Mouse (Mus musculus): ENCODE measurements around the gene Ms4a4b.
"Not testable (repeated sequence)": the region's sequence is repeated elsewhere in the genome, so short reads cannot be mapped to it uniquely, and the experiment has no call there.

Gene Ms4a4b

DNA sequence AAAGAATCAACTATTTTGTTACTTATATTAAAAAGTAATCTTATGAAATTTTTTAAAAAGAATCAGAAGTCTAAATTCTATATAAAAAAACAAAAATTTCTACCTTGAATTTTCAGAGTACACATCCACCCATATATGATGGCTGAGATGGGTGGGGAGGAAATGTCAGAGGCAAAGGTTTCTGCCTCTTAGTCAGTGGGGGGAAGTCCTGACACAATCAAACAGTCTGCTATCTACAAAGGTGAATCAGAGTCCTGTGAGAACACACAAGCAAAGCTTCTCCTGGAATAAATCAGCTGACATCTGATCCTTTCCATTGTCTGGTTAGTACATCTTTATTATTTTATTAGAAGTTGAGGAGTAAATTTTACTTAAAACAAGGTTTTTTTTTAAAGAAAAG, at the start of gene Ms4a4b:
TSS of gene Ms4a4b (plus strand) at position 216 of the 400 bp plus-strand sequence.
- no peak within 1 kb of the TSS for H3K4me3 ChIP-seq (replicated peaks; ENCODE audit: low read length)
- TF ChIP-seq POU5F1 (IDR thresholded peaks at IDR 0.05; ENCODE audit: borderline replicate concordance, low read length) (no peak), CTCF (conservative IDR thresholded peaks at IDR 0.05; ENCODE audit: low read length) (no peak), NANOG (IDR thresholded peaks at IDR 0.05; ENCODE audit: borderline replicate concordance, low read length) (no peak)
- H3K36me3 ChIP-seq (ENCODE audit: insufficient read depth, low read length), result no peaks in the 10 kb centered on the region
- no peaks in the 10 kb centered on the region for H3K4me1 ChIP-seq (replicated peaks; ENCODE audit: low read depth, low read length)
- H3K27me3 ChIP-seq (ENCODE audit: insufficient read depth, low read length), result no peaks in the 10 kb centered on the region
- no peaks in the 10 kb centered on the region for H3K9me3 ChIP-seq (ENCODE audit: low read length)

DNA sequence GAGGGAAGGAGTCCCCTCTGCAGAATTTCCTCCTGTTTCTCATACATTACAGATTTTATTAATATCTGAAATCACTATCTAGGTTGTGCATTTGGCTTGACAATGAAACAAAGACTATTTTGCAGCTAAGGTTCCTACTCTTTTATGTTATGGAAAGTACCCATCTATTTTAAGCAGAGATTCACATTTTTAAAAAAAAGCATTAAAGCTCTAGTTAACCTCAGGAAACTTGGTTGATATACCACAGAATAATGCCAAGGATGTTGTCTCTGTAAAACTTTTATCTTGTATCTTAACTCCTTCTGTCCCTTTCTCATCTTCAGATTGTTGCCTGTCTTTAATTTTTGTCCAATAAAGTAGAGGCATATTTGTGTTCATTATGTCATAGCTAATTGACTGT, 47.6 kb upstream of the Ms4a4b start:
- no peaks in the 10 kb centered on the region for H3K9me3 ChIP-seq (ENCODE audit: low read length)
- TF ChIP-seq NANOG (IDR thresholded peaks at IDR 0.05; ENCODE audit: borderline replicate concordance, low read length) (no peak), POU5F1 (IDR thresholded peaks at IDR 0.05; ENCODE audit: borderline replicate concordance, low read length) (no peak), CTCF (conservative IDR thresholded peaks at IDR 0.05; ENCODE audit: low read length) (no peak)
- H3K4me3 ChIP-seq (replicated peaks; ENCODE audit: low read length), result no peak overlapping the region
- no peaks in the 10 kb centered on the region for H3K27me3 ChIP-seq (ENCODE audit: insufficient read depth, low read length)
- H3K4me1 ChIP-seq (replicated peaks; ENCODE audit: low read depth, low read length), result no peaks in the 10 kb centered on the region
- H3K36me3 ChIP-seq (ENCODE audit: insufficient read depth, low read length), result no peaks in the 10 kb centered on the region

DNA sequence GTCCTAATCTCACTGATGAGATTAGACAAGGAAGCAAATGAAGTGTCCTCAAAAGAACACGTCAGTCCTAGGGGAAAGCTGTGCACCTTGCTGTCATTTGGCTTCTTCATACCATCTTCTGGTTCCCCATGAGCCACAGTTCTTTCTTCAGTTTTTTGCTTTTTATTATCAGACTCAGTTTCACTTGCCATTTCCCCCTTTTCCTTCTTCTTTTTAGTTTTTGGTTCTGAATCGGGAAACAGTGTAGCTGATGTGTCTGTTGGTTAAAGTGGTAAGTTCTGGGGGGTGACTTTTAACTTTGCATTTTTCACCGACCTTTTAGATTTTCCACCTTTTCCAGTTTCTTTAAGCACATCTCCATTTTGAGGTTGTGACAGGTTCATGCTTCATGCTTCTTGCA, 38.8 kb upstream of the Ms4a4b start, which contains the start of gene Ms4a4c:
TSS of gene Ms4a4c (plus strand) at position 244 of the 400 bp plus-strand sequence.
- Histone ChIP-seq H3K4me3 (replicated peaks; ENCODE audit: low read length) (no peak within 1 kb of the TSS), H3K9me3 (ENCODE audit: low read length) (no peaks in the 10 kb centered on the region), H3K36me3 (ENCODE audit: insufficient read depth, low read length) (no peaks in the 10 kb centered on the region), H3K27me3 (ENCODE audit: insufficient read depth, low read length) (no peaks in the 10 kb centered on the region), H3K4me1 (replicated peaks; ENCODE audit: low read depth, low read length) (no peaks in the 10 kb centered on the region)
- TF ChIP-seq CTCF (conservative IDR thresholded peaks at IDR 0.05; ENCODE audit: low read length) (no peak), NANOG (IDR thresholded peaks at IDR 0.05; ENCODE audit: borderline replicate concordance, low read length) (no peak), POU5F1 (IDR thresholded peaks at IDR 0.05; ENCODE audit: borderline replicate concordance, low read length) (no peak)

DNA sequence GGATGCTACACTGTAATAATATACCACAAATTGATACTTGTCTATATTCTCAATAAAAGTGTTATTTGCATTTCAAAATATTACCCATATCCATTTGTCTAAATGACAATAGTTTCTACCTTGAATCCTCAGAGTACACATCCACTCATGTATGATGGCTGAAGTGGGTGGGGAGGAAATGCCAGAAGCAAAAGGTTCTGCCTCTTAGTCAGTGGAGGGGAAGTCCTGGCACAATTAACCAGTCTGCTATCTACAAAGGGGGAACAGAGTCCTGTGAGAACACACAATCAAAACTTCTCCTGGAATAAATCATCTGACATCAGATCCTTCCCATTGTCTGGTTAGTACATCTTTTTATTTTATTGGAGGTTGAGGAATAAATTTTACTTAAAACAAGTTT, 35.9 kb upstream of the Ms4a4b start:
- Histone ChIP-seq H3K4me1 (replicated peaks; ENCODE audit: low read depth, low read length) (no peaks in the 10 kb centered on the region), H3K4me3 (replicated peaks; ENCODE audit: low read length) (no peak overlapping the region), H3K9me3 (ENCODE audit: low read length) (no peaks in the 10 kb centered on the region), H3K27me3 (ENCODE audit: insufficient read depth, low read length) (no peaks in the 10 kb centered on the region), H3K36me3 (ENCODE audit: insufficient read depth, low read length) (no peaks in the 10 kb centered on the region)
- TF ChIP-seq POU5F1 (IDR thresholded peaks at IDR 0.05; ENCODE audit: borderline replicate concordance, low read length) (no peak), CTCF (conservative IDR thresholded peaks at IDR 0.05; ENCODE audit: low read length) (no peak), NANOG (IDR thresholded peaks at IDR 0.05; ENCODE audit: borderline replicate concordance, low read length) (no peak)

GRCm38 (mm10) chr19:11408591-11408990, 34.8 kb upstream of the Ms4a4b start:
- H3K4me3 ChIP-seq (replicated peaks; ENCODE audit: low read length), result no peak overlapping the region
- H3K27me3 ChIP-seq (ENCODE audit: insufficient read depth, low read length), result no peaks in the 10 kb centered on the region
- TF ChIP-seq POU5F1 (IDR thresholded peaks at IDR 0.05; ENCODE audit: borderline replicate concordance, low read length) (no peak), CTCF (conservative IDR thresholded peaks at IDR 0.05; ENCODE audit: low read length) (no peak), NANOG (IDR thresholded peaks at IDR 0.05; ENCODE audit: borderline replicate concordance, low read length) (no peak)
- no peaks in the 10 kb centered on the region for H3K36me3 ChIP-seq (ENCODE audit: insufficient read depth, low read length)
- no peaks in the 10 kb centered on the region for H3K9me3 ChIP-seq (ENCODE audit: low read length)
- H3K4me1 ChIP-seq (replicated peaks; ENCODE audit: low read depth, low read length), result no peaks in the 10 kb centered on the region

DNA sequence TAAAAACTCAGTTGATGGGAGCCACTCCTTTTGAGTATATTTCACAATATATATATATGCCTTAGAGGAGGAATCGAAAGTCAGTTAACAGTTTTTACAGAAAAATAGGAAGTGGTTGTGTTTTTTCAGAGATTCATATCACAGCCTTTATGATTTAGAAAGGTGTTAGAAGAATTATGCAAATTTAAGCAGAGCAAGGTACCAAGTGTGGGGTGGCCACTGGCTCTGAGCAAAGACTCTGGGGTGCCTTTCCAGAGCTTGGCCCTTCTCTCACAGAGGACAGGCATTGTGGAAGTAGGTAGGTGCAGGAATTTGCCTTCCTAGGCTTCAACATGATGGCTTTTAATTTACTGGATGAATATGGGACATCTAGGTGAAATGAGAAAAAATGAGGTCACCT, 31.7 kb upstream of the Ms4a4b start:
- H3K27me3 ChIP-seq (ENCODE audit: insufficient read depth, low read length), result no peaks in the 10 kb centered on the region
- H3K9me3 ChIP-seq (ENCODE audit: low read length), result no peaks in the 10 kb centered on the region
- no peak overlapping the region for H3K4me3 ChIP-seq (replicated peaks; ENCODE audit: low read length)
- H3K4me1 ChIP-seq (replicated peaks; ENCODE audit: low read depth, low read length), result no peaks in the 10 kb centered on the region
- TF ChIP-seq POU5F1 (IDR thresholded peaks at IDR 0.05; ENCODE audit: borderline replicate concordance, low read length) (no peak), CTCF (conservative IDR thresholded peaks at IDR 0.05; ENCODE audit: low read length) (no peak), NANOG (IDR thresholded peaks at IDR 0.05; ENCODE audit: borderline replicate concordance, low read length) (no peak)
- no peaks in the 10 kb centered on the region for H3K36me3 ChIP-seq (ENCODE audit: insufficient read depth, low read length)

DNA sequence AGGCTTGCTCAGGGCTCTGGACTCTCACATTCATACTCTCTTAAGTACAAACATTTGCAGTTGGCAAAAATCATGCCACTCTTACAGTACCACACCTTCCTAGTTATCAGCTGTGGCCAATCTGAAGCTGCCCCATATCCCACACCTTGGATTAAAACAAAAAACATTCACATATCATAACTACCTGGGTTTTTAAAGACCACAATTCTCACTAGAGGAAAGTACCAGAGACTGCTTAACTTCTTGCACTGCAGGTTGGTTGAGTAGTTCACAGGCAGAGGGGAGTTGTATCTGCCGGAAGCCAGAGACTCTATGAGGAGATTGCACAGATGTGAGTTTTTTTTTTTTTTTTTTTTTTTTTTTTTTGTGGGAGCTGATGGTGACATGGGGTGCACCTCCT, 29.3 kb upstream of the Ms4a4b start:
- Histone ChIP-seq H3K9me3 (ENCODE audit: low read length) (no peaks in the 10 kb centered on the region), H3K27me3 (ENCODE audit: insufficient read depth, low read length) (no peaks in the 10 kb centered on the region), H3K36me3 (ENCODE audit: insufficient read depth, low read length) (no peaks in the 10 kb centered on the region), H3K4me1 (replicated peaks; ENCODE audit: low read depth, low read length) (no peaks in the 10 kb centered on the region), H3K4me3 (replicated peaks; ENCODE audit: low read length) (no peak overlapping the region)
- no peak for TF ChIP-seq NANOG (IDR thresholded peaks at IDR 0.05; ENCODE audit: borderline replicate concordance, low read length)

DNA sequence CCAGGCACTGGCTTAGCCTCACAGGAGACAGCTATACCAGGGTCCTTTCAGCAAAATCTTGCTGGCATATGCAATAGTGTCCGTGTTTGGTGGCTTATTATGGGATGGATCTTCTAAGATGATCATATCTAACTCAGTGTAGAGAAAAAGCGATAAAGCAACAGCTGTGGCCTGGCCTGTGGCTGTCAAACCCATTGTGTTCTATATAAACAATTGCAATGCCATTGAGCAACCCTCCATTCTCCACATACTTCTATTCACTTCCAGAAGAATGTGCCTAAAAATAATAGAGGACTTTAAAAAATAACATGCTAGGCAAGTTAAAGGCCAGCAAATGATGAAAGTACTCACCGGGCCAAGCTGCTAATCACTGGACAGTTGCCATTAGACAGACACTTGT, 27.8 kb upstream of the Ms4a4b start:
- no peaks in the 10 kb centered on the region for H3K9me3 ChIP-seq (ENCODE audit: low read length)
- H3K4me1 ChIP-seq (replicated peaks; ENCODE audit: low read depth, low read length), result no peaks in the 10 kb centered on the region
- H3K27me3 ChIP-seq (ENCODE audit: insufficient read depth, low read length), result no peaks in the 10 kb centered on the region
- TF ChIP-seq POU5F1 (IDR thresholded peaks at IDR 0.05; ENCODE audit: borderline replicate concordance, low read length) (no peak), CTCF (conservative IDR thresholded peaks at IDR 0.05; ENCODE audit: low read length) (no peak), NANOG (IDR thresholded peaks at IDR 0.05; ENCODE audit: borderline replicate concordance, low read length) (no peak)
- no peaks in the 10 kb centered on the region for H3K36me3 ChIP-seq (ENCODE audit: insufficient read depth, low read length)
- H3K4me3 ChIP-seq (replicated peaks; ENCODE audit: low read length), result no peak overlapping the region

GRCm38 (mm10) chr19:11418865-11419264, 24.5 kb upstream of the Ms4a4b start:
- not testable (repeated sequence) for H3K36me3 ChIP-seq (ENCODE audit: insufficient read depth, low read length); H3K4me1 ChIP-seq (replicated peaks; ENCODE audit: low read depth, low read length); H3K4me3 ChIP-seq (replicated peaks; ENCODE audit: low read length); H3K27me3 ChIP-seq (ENCODE audit: insufficient read depth, low read length)
- H3K9me3 ChIP-seq (ENCODE audit: low read length), result peaks cover 10% of the 10 kb centered on the region

DNA sequence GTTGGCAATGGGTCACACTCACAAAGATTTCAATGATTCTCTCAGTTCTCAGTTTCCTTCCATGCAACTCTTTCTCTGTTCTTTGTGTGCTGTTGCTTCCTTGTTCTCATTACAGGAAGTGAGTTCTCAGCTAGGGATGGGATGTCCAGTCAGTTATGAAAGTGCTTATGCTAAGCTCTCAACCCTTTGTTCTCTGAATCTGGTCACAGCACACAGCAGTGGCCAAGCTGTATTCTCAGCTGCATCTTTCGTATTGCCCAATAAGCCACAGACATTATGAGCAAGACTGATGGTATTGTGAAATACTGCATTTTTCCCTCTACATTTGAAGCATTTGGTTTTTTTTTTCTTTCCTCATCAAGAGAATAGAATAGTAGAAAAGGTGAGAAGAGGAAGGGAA, 12.1 kb upstream of the Ms4a4b start:
- not testable (repeated sequence) for H3K36me3 ChIP-seq (ENCODE audit: insufficient read depth, low read length); H3K9me3 ChIP-seq (ENCODE audit: low read length); H3K4me1 ChIP-seq (replicated peaks; ENCODE audit: low read depth, low read length); H3K27me3 ChIP-seq (ENCODE audit: insufficient read depth, low read length); H3K4me3 ChIP-seq (replicated peaks; ENCODE audit: low read length)

Measured in E14TG2a.4 (cell line).